ENCODE assay signal across 8 mouse cellular contexts in the genomic region with DNA sequence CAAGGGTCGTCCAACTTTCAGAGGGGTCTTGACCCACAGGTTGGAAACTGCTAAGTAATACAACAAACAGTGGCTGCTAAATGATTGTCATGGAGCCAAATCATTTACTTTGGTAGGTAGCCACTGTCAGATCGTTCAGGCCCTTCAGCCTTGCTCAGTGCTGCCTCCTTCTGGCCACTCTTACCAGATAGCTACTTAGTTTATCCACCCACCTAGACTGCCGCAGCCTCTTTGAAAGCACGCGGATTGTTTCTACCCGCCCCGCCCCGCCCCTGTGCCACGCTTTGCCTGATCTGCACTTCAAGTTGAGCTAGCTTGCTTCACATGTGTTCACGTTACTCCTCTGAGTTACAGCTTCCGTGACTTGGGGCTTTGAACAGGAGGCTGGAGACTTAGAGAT. TPM values are rescaled to one million over a fixed set of nuclear protein-coding genes. Genes with fewer than 3 reads are reported as not detected.
DNase-seq lines count a peak whose midpoint lies in the region; TF ChIP-seq lines count a peak whose summit lies in the region.

No protein-coding gene starts in this region.

- intact Hi-C loops in left cerebral cortex, postnatal 4 days (cut with DNase I): loop anchor here (10.0 kb wide), 1 partner anchor 1517 kb away; the partner anchor contains the start of gene Prkg1
- intact Hi-C loops in left cerebral cortex, postnatal 25 days (cut with DNase I): loop anchor here (10.0 kb wide), 1 partner anchor 1507 kb away; no protein-coding TSS in a partner anchor

- no peaks in the 10 kb centered on the region for H3K79me2 ChIP-seq in liver, adult 2 months (ENCODE audit: control insufficient read depth, insufficient read depth, low read length)

- H3K27ac ChIP-seq in liver, adult 2 months (replicated peaks; ENCODE audit: insufficient read depth, low read depth, low read length): no peak overlapping the region

- 10% methylated on average over 11 of the region's 11 CpGs for WGBS in liver, adult 2 months

- no peak overlapping the region for H3K9ac ChIP-seq in liver, adult 2 months (ENCODE audit: low read depth, low read length)

- H3K4me1 ChIP-seq in liver, adult 2 months (ENCODE audit: control insufficient read depth, insufficient read depth, low read length): peaks cover 3% of the 10 kb centered on the region; the same call in 1 of the 2 replicates

- TF ChIP-seq POLR2A in liver, adult 2 months (IDR thresholded peaks at IDR 0.05; ENCODE audit: extremely low read depth, insufficient read depth, low read length): no peak

- H3K4me3 ChIP-seq in liver, adult 2 months (ENCODE audit: insufficient read depth, low read depth, low read length): no peak overlapping the region

- no peaks in the 10 kb centered on the region for H3K27me3 ChIP-seq in liver, adult 2 months (ENCODE audit: control insufficient read depth, insufficient read depth, low read length)

- TF ChIP-seq CTCF in liver, adult 2 months (IDR thresholded peaks at IDR 0.05; ENCODE audit: low read depth, low read length): peak; percentile 76

- H3K36me3 ChIP-seq in liver, adult 2 months (ENCODE audit: control insufficient read depth, insufficient read depth, low read length): no peaks in the 10 kb centered on the region

- peak; percentile 31 for DNase-seq in adrenal gland, postnatal 10 days
- DNase-seq in adrenal gland, postnatal 25 days: no peak
- peak; percentile 17 for DNase-seq in left cerebral cortex, postnatal 4 days
- DNase-seq in left cerebral cortex, postnatal 25 days (ENCODE audit: low spot score in 2 of 2): no peak
- DNase-seq in c-Kit-positive CD71-negative TER-119-negative erythroid progenitor cells, embryonic 14.5 days (ENCODE audit: low read depth): peak; percentile 46
- DNase-seq in liver, adult 2 months (ENCODE audit: extremely low read depth, low read depth, low spot score): peak; percentile 76
- peak; percentile 23 for DNase-seq in thymus, postnatal 14 days
- no peak for DNase-seq in left cerebral cortex, adult 11 months (ENCODE audit: low spot score)

RNA-seq across cellular contexts. Expression of gene Mbl2, which starts 14.6 kb away (rescaled TPM):
- 10 to 100 TPM; 23.7 to 42.2 TPM for total RNA-seq in adrenal gland, postnatal 10 days (2021)
- total RNA-seq in adrenal gland, postnatal 25 days (2021): 3.5 TPM in 1 of 2 replicates, not detected in the other
- not detected for total RNA-seq in left cerebral cortex, postnatal 4 days (2021)
- total RNA-seq in left cerebral cortex, postnatal 25 days (2021): not detected
- 818 and 1,110 TPM in 2 replicates for total RNA-seq in liver, adult 2 months (2014; rRNA removed)
- 406 and 415 TPM in 2 replicates for polyA plus RNA-seq in liver, adult 2 months (2012; rRNA removed)

Comparison
In these comparisons a context has a peak if more than half of its experiments do, and no peak if none do; other contexts are left out.
1. DNase-seq: peak in adrenal gland, postnatal 10 days (single experiment), left cerebral cortex, postnatal 4 days (single experiment), c-Kit-positive CD71-negative TER-119-negative erythroid progenitor cells, embryonic 14.5 days (single experiment), liver, adult 2 months (single experiment) and thymus, postnatal 14 days (single experiment); none in adrenal gland, postnatal 25 days (single experiment), left cerebral cortex, postnatal 25 days (0 of 2) and left cerebral cortex, adult 11 months (single experiment).
2. RNA of gene Mbl2, which starts 14.6 kb away (total RNA-seq): 818 to 1,110 TPM in liver, adult 2 months; 23.7 to 42.2 TPM in adrenal gland, postnatal 10 days, not detected in left cerebral cortex, postnatal 25 days, 3.5 TPM in adrenal gland, postnatal 25 days and not detected in left cerebral cortex, postnatal 4 days; every median in the first group is over 10 times any median in the second.